Comparison of ENCODE assay signal across 16 mouse cellular contexts in the genomic region with DNA sequence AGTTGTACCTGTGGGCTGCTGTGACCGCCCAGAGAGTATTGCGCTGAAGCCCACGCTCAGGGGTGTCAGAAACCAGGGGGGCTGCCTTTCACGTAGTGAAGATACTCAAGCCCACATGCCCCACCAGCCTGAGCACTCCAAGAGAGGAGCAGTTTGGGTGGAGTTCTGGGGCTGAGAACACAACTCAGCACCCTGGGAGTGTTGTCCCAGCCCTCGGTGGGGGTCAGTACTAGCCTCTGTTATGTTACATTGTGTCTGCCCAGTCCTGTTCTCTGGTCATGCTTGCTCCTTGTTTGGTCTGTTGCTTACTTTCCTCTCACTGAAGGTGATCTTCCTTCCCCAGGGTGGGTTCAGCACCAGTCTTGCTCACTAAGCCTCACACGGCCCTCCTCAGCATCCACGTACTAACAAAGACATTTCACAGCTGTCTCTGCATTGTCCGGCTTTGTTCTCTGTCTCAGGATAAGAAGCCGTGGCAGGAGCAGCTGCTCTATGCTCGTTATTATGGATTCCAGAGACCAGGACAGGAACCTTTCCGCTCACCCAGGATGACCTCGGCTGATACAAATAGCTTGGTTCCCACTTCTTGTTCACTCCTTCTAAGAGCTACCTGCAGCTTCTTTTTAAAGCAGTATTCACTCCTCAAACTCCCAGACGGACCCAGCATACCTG. TPM values are rescaled to one million over a fixed set of nuclear protein-coding genes. Genes with fewer than 3 reads are reported as not detected.
DNase-seq lines count a peak whose midpoint lies in the region; ATAC-seq and TF ChIP-seq lines count a peak whose summit lies in the region.
"Had no signal": no experiment of that assay in that cellular context is flagged by ENCODE, and none has a peak within 500 bp of the region (broad histone marks: within the 10 kb centered on the region; RNA-seq: fewer than 3 reads in every experiment).

No protein-coding gene starts in this region.

- no peak overlapping the region for H3K4me2 ChIP-seq in forebrain, embryonic 15.5 days (replicated peaks)
- no peak overlapping the region for H3K4me2 ChIP-seq in midbrain, embryonic 13.5 days (replicated peaks)
- H3K4me2 ChIP-seq: embryonic facial prominence, embryonic 13.5 days had no signal

- no peaks in the 10 kb centered on the region for H3K36me3 ChIP-seq in forebrain, embryonic 10.5 days (replicated peaks)
- 0 out of 2 replicates have a peak, but pooled peaks cover 3% of the 10 kb centered on the region for H3K36me3 ChIP-seq in forebrain, embryonic 15.5 days
- H3K36me3 ChIP-seq in embryonic facial prominence, embryonic 10.5 days (replicated peaks): peaks cover 6% of the 10 kb centered on the region; the same call in 1 of the 2 replicates
- H3K36me3 ChIP-seq in midbrain, embryonic 13.5 days: peaks cover 6% of the 10 kb centered on the region; the same call in 1 of the 2 replicates

- H3K4me1 ChIP-seq in forebrain, embryonic 10.5 days: peaks cover 30% of the 10 kb centered on the region
- peaks cover 28% of the 10 kb centered on the region for H3K4me1 ChIP-seq in forebrain, embryonic 15.5 days
- H3K4me1 ChIP-seq in embryonic facial prominence, embryonic 10.5 days: peaks cover 28% of the 10 kb centered on the region
- peaks cover 19% of the 10 kb centered on the region for H3K4me1 ChIP-seq in midbrain, embryonic 13.5 days (replicated peaks)

- TF ChIP-seq CTCF in layer of hippocampus, adult 2 months (conservative IDR thresholded peaks at IDR 0.05): no peak

- no peaks in the 10 kb centered on the region for H3K27me3 ChIP-seq in forebrain, embryonic 10.5 days (ENCODE audit: poor library complexity, severe bottlenecking)
- no peaks in the 10 kb centered on the region for H3K27me3 ChIP-seq in forebrain, embryonic 15.5 days
- H3K27me3 ChIP-seq in embryonic facial prominence, embryonic 10.5 days (replicated peaks; ENCODE audit: low read depth, poor library complexity, severe bottlenecking): no peaks in the 10 kb centered on the region
- H3K27me3 ChIP-seq in midbrain, embryonic 13.5 days: no peaks in the 10 kb centered on the region
- H3K27me3 ChIP-seq: embryonic facial prominence, embryonic 13.5 days had no signal

- no peak overlapping the region for H3K9ac ChIP-seq in forebrain, embryonic 15.5 days (replicated peaks)
- no peak overlapping the region for H3K9ac ChIP-seq in midbrain, embryonic 13.5 days (replicated peaks)
- H3K9ac ChIP-seq: embryonic facial prominence, embryonic 13.5 days; liver, postnatal 0 days had no signal

- H3K9me3 ChIP-seq in forebrain, embryonic 10.5 days: no peaks in the 10 kb centered on the region
- no peaks in the 10 kb centered on the region for H3K9me3 ChIP-seq in forebrain, embryonic 15.5 days
- H3K9me3 ChIP-seq in embryonic facial prominence, embryonic 10.5 days: no peaks in the 10 kb centered on the region
- no peaks in the 10 kb centered on the region for H3K9me3 ChIP-seq in midbrain, embryonic 13.5 days
- H3K9me3 ChIP-seq: embryonic facial prominence, embryonic 13.5 days had no signal

- peak overlapping the region; percentile 72 for H3K27ac ChIP-seq in forebrain, embryonic 10.5 days
- H3K27ac ChIP-seq in forebrain, embryonic 15.5 days (replicated peaks): no peak overlapping the region
- H3K27ac ChIP-seq in layer of hippocampus, adult 2 months: peak overlapping the region; percentile 62; the same call in 1 of the 2 replicates
- H3K27ac ChIP-seq in embryonic facial prominence, embryonic 10.5 days (replicated peaks): peak overlapping the region; percentile 69
- H3K27ac ChIP-seq in midbrain, embryonic 13.5 days: no peak overlapping the region
- H3K27ac ChIP-seq: embryonic facial prominence, embryonic 13.5 days; heart, adult 2 months had no signal

- WGBS in forebrain, embryonic 10.5 days: 64% methylated on average over 13 of the region's 13 CpGs
- 53% methylated on average over 13 of the region's 13 CpGs for WGBS in forebrain, embryonic 15.5 days
- 70% methylated on average over 13 of the region's 13 CpGs for WGBS in embryonic facial prominence, embryonic 10.5 days
- 41% methylated on average over 13 of the region's 13 CpGs for WGBS in midbrain, embryonic 13.5 days

- no peak for ATAC-seq in forebrain, embryonic 15.5 days (replicated peaks)
- peak; percentile 57 for ATAC-seq in midbrain, embryonic 13.5 days
- ATAC-seq: activated CD4-positive, CD25-positive, alpha-beta regulatory T cell, adult 4 months; liver, postnatal 0 days had no signal

- no peak overlapping the region for H3K4me3 ChIP-seq in forebrain, embryonic 10.5 days
- no peak overlapping the region for H3K4me3 ChIP-seq in forebrain, embryonic 15.5 days
- no peak overlapping the region for H3K4me3 ChIP-seq in layer of hippocampus, adult 2 months
- H3K4me3 ChIP-seq in embryonic facial prominence, embryonic 10.5 days: no peak overlapping the region
- no peak overlapping the region for H3K4me3 ChIP-seq in midbrain, embryonic 13.5 days (replicated peaks)
- H3K4me3 ChIP-seq: embryonic facial prominence, embryonic 13.5 days; heart, adult 2 months had no signal

- DNase-seq in forebrain, embryonic 10.5 days (ENCODE audit: extremely low spot score, low spot score): no peak
- DNase-seq in layer of hippocampus, adult 2 months (ENCODE audit: low spot score in 2 of 2): no peak
- DNase-seq in layer of hippocampus, postnatal 14 days (ENCODE audit: low spot score in 2 of 2): no peak
- DNase-seq in embryonic facial prominence, embryonic 10.5 days (ENCODE audit: low spot score): no peak
- no peak for DNase-seq in adrenal gland, adult 8-10 months
- DNase-seq in urinary bladder, postnatal 36 days (ENCODE audit: low spot score in 2 of 2): no peak
- DNase-seq: heart, adult 2 months; heart, postnatal 36 days; kidney, postnatal 14 days; liver, postnatal 0 days; lung, postnatal 36 days; right cerebral cortex, postnatal 14 days had no signal

RNA-seq across cellular contexts. Expression of a gene that starts 13.4 kb away (rescaled TPM):
- 4.1 and 5.3 TPM in 2 replicates for polyA plus RNA-seq in forebrain, embryonic 10.5 days (2016; fragmentation: Nextera tagmentation; extraction: Ambion mirVana)
- polyA plus RNA-seq in forebrain, embryonic 15.5 days (2015; fragmentation: Nextera tagmentation; extraction: Ambion mirVana): 10.1 and 11.4 TPM in 2 replicates
- 10 to 100 TPM; 48.7 to 48.8 TPM for total RNA-seq in layer of hippocampus, adult 2 months (2021)
- total RNA-seq in layer of hippocampus, postnatal 14 days (2021): 10 to 100 TPM; 30.0 to 34.8 TPM
- 5.5 and 6.0 TPM in 2 replicates for polyA plus RNA-seq in embryonic facial prominence, embryonic 10.5 days (2016; fragmentation: Nextera tagmentation; extraction: Ambion mirVana)
- 3.8 and 4.3 TPM in 2 replicates for polyA plus RNA-seq in midbrain, embryonic 13.5 days (2015; fragmentation: Nextera tagmentation; extraction: Ambion mirVana)
- total RNA-seq in adrenal gland, adult 8-10 months (2022): 1 to 10 TPM; 3.3 to 5.9 (median 4.6) TPM
- polyA plus RNA-seq: activated CD4-positive, CD25-positive, alpha-beta regulatory T cell, adult 4 months had no signal

Comparison
In these comparisons a context has a peak if more than half of its experiments do, and no peak if none do; other contexts are left out.
1. H3K27ac ChIP-seq: peak in forebrain, embryonic 10.5 days (single experiment), layer of hippocampus, adult 2 months (single experiment) and embryonic facial prominence, embryonic 10.5 days (single experiment); none in forebrain, embryonic 15.5 days (single experiment) and midbrain, embryonic 13.5 days (single experiment).